Mouse (Mus musculus): ENCODE results near the gene Parp16. TPM values are rescaled to one million over a fixed set of nuclear protein-coding genes. Genes with fewer than 3 reads are reported as not detected.

Parp16 gene
- polyA plus RNA-seq, 1 experiment: 2.1 TPM

DNA sequence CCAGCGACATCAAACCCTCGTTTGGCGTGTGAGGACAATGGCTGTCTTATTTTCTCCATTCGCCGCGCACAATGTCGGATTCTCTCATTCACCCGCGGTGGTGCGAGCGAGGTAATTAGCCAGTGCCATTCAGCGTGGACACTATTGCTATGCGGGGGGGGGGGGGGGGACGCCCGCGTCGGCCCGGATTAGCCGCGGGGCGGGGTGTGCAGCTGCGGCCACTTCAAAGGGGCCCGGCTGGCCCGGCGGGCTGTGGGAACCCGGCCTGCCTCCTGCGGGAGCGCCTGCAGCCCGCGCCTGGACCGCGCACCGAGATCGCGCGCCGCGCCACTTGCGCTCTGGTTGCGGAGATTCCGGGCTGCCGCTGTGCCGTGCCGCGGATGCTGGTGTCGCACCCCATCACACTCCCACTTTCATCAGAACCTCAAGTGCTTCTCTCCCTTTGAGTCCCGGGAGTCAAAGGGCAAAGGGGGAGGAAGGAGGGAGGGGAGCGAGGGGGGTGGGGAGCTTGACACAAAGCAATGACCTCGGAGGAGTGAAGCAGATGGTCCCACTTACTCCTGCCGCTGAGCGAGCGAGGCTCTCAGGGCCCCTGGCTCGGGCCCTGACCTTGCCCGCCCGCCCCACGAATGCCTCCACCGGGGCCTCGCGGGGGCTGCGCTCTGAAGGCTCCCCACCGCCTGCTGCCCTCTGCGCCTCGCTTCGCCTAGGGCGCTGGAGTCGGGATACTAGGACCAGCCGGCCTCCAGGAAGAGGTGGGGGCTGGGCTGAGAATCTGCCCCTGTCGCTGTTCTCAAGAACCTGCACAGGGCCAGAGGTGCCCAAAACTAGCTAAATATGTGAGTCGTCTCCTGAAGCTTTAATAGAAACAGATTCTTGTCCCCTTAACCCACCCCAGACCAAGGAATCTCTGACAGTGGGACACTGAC, 32.2 kb upstream of the Parp16 start:
- Histone ChIP-seq H3ac (ENCODE audit: control insufficient read depth, insufficient read length, low read depth) (no peak overlapping the region), H3K79me2 (ENCODE audit: control insufficient read depth, insufficient read depth) (no peaks in the 10 kb centered on the region), H3K36me3 (ENCODE audit: control insufficient read depth, insufficient read depth) (no peaks in the 10 kb centered on the region), H3K4me3 (ENCODE audit: insufficient read depth, poor library complexity, severe bottlenecking) (no peak overlapping the region), H3K27me3 (ENCODE audit: control insufficient read depth, insufficient read depth, insufficient read length) (peaks cover 56% of the 10 kb centered on the region), H3K79me3 (ENCODE audit: low read depth) (no peaks in the 10 kb centered on the region)
- TF ChIP-seq MYOD1 (IDR thresholded peaks at IDR 0.05; ENCODE audit: control insufficient read depth, insufficient read length, low read depth): no peak
- TF ChIP-seq CEBPB (IDR thresholded peaks at IDR 0.05; ENCODE audit: low read depth): no peak
- TF ChIP-seq CTCF (IDR thresholded peaks at IDR 0.05; ENCODE audit: control insufficient read depth, insufficient read depth, insufficient read length): no peak
- TF ChIP-seq MAX (IDR thresholded peaks at IDR 0.05): no peak
- no peak for TF ChIP-seq USF1 (IDR thresholded peaks at IDR 0.05; ENCODE audit: low read depth)
- no peak for TF ChIP-seq FOSL1 (IDR thresholded peaks at IDR 0.05; ENCODE audit: insufficient read depth, low read length, poor library complexity, severe bottlenecking)
- TF ChIP-seq MYOG (IDR thresholded peaks at IDR 0.05; ENCODE audit: control insufficient read depth, extremely low read depth, insufficient read length): no peak

- TF ChIP-seq FOSL1 (IDR thresholded peaks at IDR 0.05; ENCODE audit: insufficient read depth, low read length, poor library complexity, severe bottlenecking) (no peak), CTCF (IDR thresholded peaks at IDR 0.05; ENCODE audit: control insufficient read depth, insufficient read depth, insufficient read length) (no peak), MYOG (IDR thresholded peaks at IDR 0.05; ENCODE audit: control insufficient read depth, extremely low read depth, insufficient read length) (no peak), CEBPB (IDR thresholded peaks at IDR 0.05; ENCODE audit: low read depth) (no peak), USF1 (IDR thresholded peaks at IDR 0.05; ENCODE audit: low read depth) (no peak), MAX (IDR thresholded peaks at IDR 0.05) (no peak), MYOD1 (IDR thresholded peaks at IDR 0.05; ENCODE audit: control insufficient read depth, insufficient read length, low read depth) (no peak)
- no peaks in the 10 kb centered on the region for H3K36me3 ChIP-seq (ENCODE audit: control insufficient read depth, insufficient read depth)
- peaks cover 40% of the 10 kb centered on the region for H3K27me3 ChIP-seq (ENCODE audit: control insufficient read depth, insufficient read depth, insufficient read length)
- no peaks in the 10 kb centered on the region for H3K79me3 ChIP-seq (ENCODE audit: low read depth)
- no peak overlapping the region for H3K4me3 ChIP-seq (ENCODE audit: insufficient read depth, poor library complexity, severe bottlenecking)
- H3K79me2 ChIP-seq (ENCODE audit: control insufficient read depth, insufficient read depth): no peaks in the 10 kb centered on the region
- no peak overlapping the region for H3ac ChIP-seq (ENCODE audit: control insufficient read depth, insufficient read length, low read depth)
These were observed 30.3 kb upstream of the Parp16 start for GRCm38 (mm10) chr9:65164870-65165269.

GRCm38 (mm10) chr9:65166386-65166785, 28.8 kb upstream of the Parp16 start:
- no peak overlapping the region for H3K4me3 ChIP-seq (ENCODE audit: insufficient read depth, poor library complexity, severe bottlenecking)
- no peaks in the 10 kb centered on the region for H3K36me3 ChIP-seq (ENCODE audit: control insufficient read depth, insufficient read depth)
- no peak for TF ChIP-seq MAX (IDR thresholded peaks at IDR 0.05)
- no peak overlapping the region for H3ac ChIP-seq (ENCODE audit: control insufficient read depth, insufficient read length, low read depth)
- no peaks in the 10 kb centered on the region for H3K79me2 ChIP-seq (ENCODE audit: control insufficient read depth, insufficient read depth)
- peaks cover 34% of the 10 kb centered on the region for H3K27me3 ChIP-seq (ENCODE audit: control insufficient read depth, insufficient read depth, insufficient read length)
- no peaks in the 10 kb centered on the region for H3K79me3 ChIP-seq (ENCODE audit: low read depth)

GRCm38 (mm10) chr9:65168534-65168933, 26.6 kb upstream of the Parp16 start:
- no peaks in the 10 kb centered on the region for H3K36me3 ChIP-seq (ENCODE audit: control insufficient read depth, insufficient read depth)
- no peaks in the 10 kb centered on the region for H3K79me3 ChIP-seq (ENCODE audit: low read depth)
- H3K27me3 ChIP-seq (ENCODE audit: control insufficient read depth, insufficient read depth, insufficient read length): peaks cover 18% of the 10 kb centered on the region
- TF ChIP-seq USF1 (IDR thresholded peaks at IDR 0.05; ENCODE audit: low read depth) (no peak), MYOG (IDR thresholded peaks at IDR 0.05; ENCODE audit: control insufficient read depth, extremely low read depth, insufficient read length) (no peak), CTCF (IDR thresholded peaks at IDR 0.05; ENCODE audit: control insufficient read depth, insufficient read depth, insufficient read length) (no peak), MAX (IDR thresholded peaks at IDR 0.05) (no peak), FOSL1 (IDR thresholded peaks at IDR 0.05; ENCODE audit: insufficient read depth, low read length, poor library complexity, severe bottlenecking) (no peak), CEBPB (IDR thresholded peaks at IDR 0.05; ENCODE audit: low read depth) (no peak), MYOD1 (IDR thresholded peaks at IDR 0.05; ENCODE audit: control insufficient read depth, insufficient read length, low read depth) (no peak)
- H3K79me2 ChIP-seq (ENCODE audit: control insufficient read depth, insufficient read depth): no peaks in the 10 kb centered on the region
- H3ac ChIP-seq (ENCODE audit: control insufficient read depth, insufficient read length, low read depth): no peak overlapping the region
- H3K4me3 ChIP-seq (ENCODE audit: insufficient read depth, poor library complexity, severe bottlenecking): no peak overlapping the region

GRCm38 (mm10) chr9:65168952-65169351, 26.2 kb upstream of the Parp16 start:
- Histone ChIP-seq H3ac (ENCODE audit: control insufficient read depth, insufficient read length, low read depth) (no peak overlapping the region), H3K27me3 (ENCODE audit: control insufficient read depth, insufficient read depth, insufficient read length) (peaks cover 19% of the 10 kb centered on the region), H3K79me3 (ENCODE audit: low read depth) (no peaks in the 10 kb centered on the region), H3K79me2 (ENCODE audit: control insufficient read depth, insufficient read depth) (no peaks in the 10 kb centered on the region), H3K36me3 (ENCODE audit: control insufficient read depth, insufficient read depth) (no peaks in the 10 kb centered on the region), H3K4me3 (ENCODE audit: insufficient read depth, poor library complexity, severe bottlenecking) (no peak overlapping the region)
- TF ChIP-seq CTCF (IDR thresholded peaks at IDR 0.05; ENCODE audit: control insufficient read depth, insufficient read depth, insufficient read length) (no peak), MYOG (IDR thresholded peaks at IDR 0.05; ENCODE audit: control insufficient read depth, extremely low read depth, insufficient read length) (no peak), USF1 (IDR thresholded peaks at IDR 0.05; ENCODE audit: low read depth) (no peak), CEBPB (IDR thresholded peaks at IDR 0.05; ENCODE audit: low read depth) (no peak), MAX (IDR thresholded peaks at IDR 0.05) (no peak), MYOD1 (IDR thresholded peaks at IDR 0.05; ENCODE audit: control insufficient read depth, insufficient read length, low read depth) (no peak), FOSL1 (IDR thresholded peaks at IDR 0.05; ENCODE audit: insufficient read depth, low read length, poor library complexity, severe bottlenecking) (no peak)

Data from C2C12 (cell line).